Mouse (Mus musculus): ENCODE data around the gene Evx1.

The Evx1 gene

GRCm38 (mm10) chr6:52290186-52290585 is 23.1 kb upstream of the Evx1 start:
- DNase-seq (ENCODE audit: low read depth, low spot score) = no peak

GRCm38 (mm10) chr6:52291021-52291860 is 22.1 kb upstream of the Evx1 start:
- DNase-seq (ENCODE audit: low read depth, low spot score) = no peak

- no peak for DNase-seq (ENCODE audit: low read depth, low spot score)
Measured at GRCm38 (mm10) chr6:52292328-52292727, 21.0 kb upstream of the Evx1 start.

- peak; percentile 53 for DNase-seq (ENCODE audit: low read depth, low spot score)
Measured at GRCm38 (mm10) chr6:52294616-52295015, 18.7 kb upstream of the Evx1 start.

GRCm38 (mm10) chr6:52298511-52298910 is 14.8 kb upstream of the Evx1 start:
- DNase-seq (ENCODE audit: low read depth, low spot score) = no peak

- no peak for DNase-seq (ENCODE audit: low read depth, low spot score)
Measured at GRCm38 (mm10) chr6:52300806-52301205, 12.5 kb upstream of the Evx1 start.

- peak; percentile 22 for DNase-seq (ENCODE audit: low read depth, low spot score)
Measured at GRCm38 (mm10) chr6:52303426-52303825, 9.9 kb upstream of the Evx1 start.

- DNase-seq (ENCODE audit: low read depth, low spot score) = no peak
Measured at GRCm38 (mm10) chr6:52305877-52306389, 7.4 kb upstream of the Evx1 start.

GRCm38 (mm10) chr6:52309766-52310165 is 3.5 kb upstream of the Evx1 start:
- no peak for DNase-seq (ENCODE audit: low read depth, low spot score)

GRCm38 (mm10) chr6:52310366-52310765 is 2.9 kb upstream of the Evx1 start:
- no peak for DNase-seq (ENCODE audit: low read depth, low spot score)

GRCm38 (mm10) chr6:52311661-52312557 is 1.4 kb upstream of the Evx1 start:
- no peak for DNase-seq (ENCODE audit: low read depth, low spot score)

GRCm38 (mm10) chr6:52312558-52312915 is 761 bp upstream of the Evx1 start:
- no peak for DNase-seq (ENCODE audit: low read depth, low spot score)

- DNase-seq (ENCODE audit: low read depth, low spot score) = no peak
Measured at GRCm38 (mm10) chr6:52314304-52315100, 1.2 kb downstream of the Evx1 start.

- DNase-seq (ENCODE audit: low read depth, low spot score) = no peak
Measured at GRCm38 (mm10) chr6:52315441-52316412, 2.4 kb downstream of the Evx1 start.

- no peak for DNase-seq (ENCODE audit: low read depth, low spot score)
Measured at GRCm38 (mm10) chr6:52316413-52317184, 3.3 kb downstream of the Evx1 start.

GRCm38 (mm10) chr6:52317461-52318180 is 4.3 kb downstream of the Evx1 start:
- DNase-seq (ENCODE audit: low read depth, low spot score) = no peak

GRCm38 (mm10) chr6:52318271-52318670 is 5.0 kb downstream of the Evx1 start:
- DNase-seq (ENCODE audit: low read depth, low spot score) = no peak

- no peak for DNase-seq (ENCODE audit: low read depth, low spot score)
Measured at GRCm38 (mm10) chr6:52319956-52320690, 6.8 kb downstream of the Evx1 start.

Data from 3T3-L1 (cell line).